Mouse (Mus musculus): ENCODE data around the gene Atp6v1g2. TPM values are rescaled to one million over a fixed set of nuclear protein-coding genes. Genes with fewer than 3 reads are reported as not detected.

The Atp6v1g2 gene
- polyA plus RNA-seq, 1 experiment from 2014 or later: 9.4 TPM

DNA sequence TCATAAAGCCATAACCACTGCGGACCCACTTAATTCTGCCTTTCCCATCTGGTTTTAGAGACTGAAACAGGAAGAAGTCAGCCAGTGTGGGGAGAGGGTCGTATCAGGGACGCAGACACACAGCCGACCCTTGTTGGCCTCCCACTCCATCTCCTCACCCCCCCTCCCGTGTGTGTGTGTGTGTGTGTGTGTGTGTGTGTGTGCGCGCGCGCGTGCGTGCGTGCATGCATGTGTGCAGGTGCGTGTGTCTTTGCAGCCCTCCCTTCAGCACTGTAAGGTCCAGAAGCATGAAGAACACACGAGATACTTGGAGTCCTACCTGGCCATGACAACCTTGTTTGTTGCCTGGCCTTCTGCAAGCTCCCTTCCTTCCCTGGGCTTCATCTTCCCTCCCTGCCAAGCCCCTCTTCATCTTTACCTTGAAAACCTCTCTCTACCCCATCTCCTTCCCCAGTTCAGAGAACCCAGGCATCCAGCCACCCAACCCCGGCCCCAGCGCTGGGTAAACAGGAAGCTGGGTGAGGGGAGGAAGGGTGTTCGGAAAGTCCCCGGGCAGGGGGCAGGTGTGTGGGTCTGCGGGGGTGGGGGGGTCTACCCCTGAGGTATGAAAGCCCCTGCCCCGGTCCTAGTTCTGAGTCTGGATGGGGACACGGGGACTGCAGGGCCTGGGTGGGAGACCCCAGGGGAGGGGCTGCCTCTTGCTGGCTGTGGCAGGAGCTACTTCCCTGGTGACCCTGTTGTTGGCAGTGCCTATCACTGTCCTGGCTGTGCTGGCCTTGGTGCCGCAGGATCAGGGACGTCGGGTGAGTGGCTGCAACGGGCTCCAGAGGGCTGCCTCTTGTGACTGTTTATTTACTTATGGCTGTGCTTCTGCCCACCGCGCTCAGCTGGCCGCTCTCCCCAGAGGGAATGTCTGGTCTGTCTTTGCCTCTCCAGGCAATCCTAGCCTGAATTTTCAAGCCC, 39.3 kb upstream of the Atp6v1g2 start, which contains the start of gene Ltb:
TSS of gene Ltb (plus strand) at position 559 of the 963 bp plus-strand sequence.
- Histone ChIP-seq H3K4me1 (replicated peaks) (peaks cover 18% of the 10 kb centered on the region), H3K9me3 (replicated peaks) (no peaks in the 10 kb centered on the region), H3K36me3 (no peaks in the 10 kb centered on the region), H3K4me3 (peak within 1 kb of the TSS; percentile 57; the same call in 1 of the 2 replicates), H3K9ac (no peak within 1 kb of the TSS), H3K27me3 (peaks cover 50% of the 10 kb centered on the region), H3K27ac (no peak within 1 kb of the TSS), H3K4me2 (peak within 1 kb of the TSS; percentile 92)
- 0 out of 2 replicates have a peak, but pooled peaks have one; percentile 15 for ATAC-seq (replicated peaks; ENCODE audit: insufficient number of reproducible peaks, insufficient read depth, low FRiP score, low read depth)
- 43% methylated on average over 28 of the region's 28 CpGs for WGBS

GRCm38 (mm10) chr17:35194844-35195630, 38.4 kb upstream of the Atp6v1g2 start:
- 29% methylated on average over 19 of the region's 19 CpGs for WGBS
- H3K27me3 ChIP-seq: peaks cover 57% of the 10 kb centered on the region
- 0 out of 2 replicates have a peak, but pooled peaks have one; percentile 20 for ATAC-seq (replicated peaks; ENCODE audit: insufficient number of reproducible peaks, insufficient read depth, low FRiP score, low read depth)
- H3K9me3 ChIP-seq (replicated peaks): no peaks in the 10 kb centered on the region
- H3K4me2 ChIP-seq: peak overlapping the region; percentile 92
- H3K4me3 ChIP-seq: peak overlapping the region; percentile 57
- H3K36me3 ChIP-seq: no peaks in the 10 kb centered on the region
- H3K4me1 ChIP-seq (replicated peaks): peaks cover 18% of the 10 kb centered on the region
- no peak overlapping the region for H3K27ac ChIP-seq
- peak overlapping the region; percentile 56 for H3K9ac ChIP-seq

GRCm38 (mm10) chr17:35195631-35196320, 37.7 kb upstream of the Atp6v1g2 start:
- Histone ChIP-seq H3K4me1 (replicated peaks) (peaks cover 18% of the 10 kb centered on the region), H3K27me3 (peaks cover 64% of the 10 kb centered on the region), H3K27ac (no peak overlapping the region), H3K36me3 (no peaks in the 10 kb centered on the region), H3K9ac (peak overlapping the region; percentile 56), H3K4me3 (peak overlapping the region; percentile 57), H3K9me3 (replicated peaks) (no peaks in the 10 kb centered on the region), H3K4me2 (peak overlapping the region; percentile 92)
- WGBS: 1% methylated on average over 66 of the region's 66 CpGs
- ATAC-seq (replicated peaks; ENCODE audit: insufficient number of reproducible peaks, insufficient read depth, low FRiP score, low read depth): peak; percentile 85

DNA sequence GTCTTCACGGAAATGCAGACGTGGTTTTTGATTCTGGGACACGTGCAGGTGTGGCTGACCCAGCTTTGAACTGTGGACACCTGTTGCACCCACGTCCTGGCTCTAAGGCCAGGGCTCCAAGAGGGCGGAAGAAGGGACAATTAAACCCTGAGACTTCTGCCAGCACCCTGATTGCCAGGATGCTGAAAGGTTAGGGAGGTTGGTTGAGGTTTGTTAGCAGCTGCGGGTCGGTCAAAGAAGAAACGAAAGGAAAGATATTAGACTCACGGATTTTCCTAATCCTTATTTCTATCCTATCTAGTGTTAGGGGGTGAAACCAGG, 37.2 kb upstream of the Atp6v1g2 start:
- Histone ChIP-seq H3K9ac (peak overlapping the region; percentile 56), H3K4me1 (replicated peaks) (peaks cover 18% of the 10 kb centered on the region), H3K36me3 (no peaks in the 10 kb centered on the region), H3K27ac (no peak overlapping the region), H3K9me3 (replicated peaks) (no peaks in the 10 kb centered on the region), H3K27me3 (peaks cover 68% of the 10 kb centered on the region), H3K4me2 (peak overlapping the region; percentile 92), H3K4me3 (peak overlapping the region; percentile 57)
- ATAC-seq (replicated peaks; ENCODE audit: insufficient number of reproducible peaks, insufficient read depth, low FRiP score, low read depth): no peak
- WGBS: 27% methylated on average over 9 of the region's 9 CpGs

GRCm38 (mm10) chr17:35197126-35197525, 36.3 kb upstream of the Atp6v1g2 start:
- Histone ChIP-seq H3K36me3 (no peaks in the 10 kb centered on the region), H3K4me2 (no peak overlapping the region), H3K4me1 (replicated peaks) (peaks cover 21% of the 10 kb centered on the region), H3K9me3 (replicated peaks) (no peaks in the 10 kb centered on the region), H3K27ac (no peak overlapping the region), H3K4me3 (no peak overlapping the region), H3K27me3 (peaks cover 77% of the 10 kb centered on the region), H3K9ac (no peak overlapping the region)
- WGBS: 28% methylated on average over 6 of the region's 6 CpGs
- no peak for ATAC-seq (replicated peaks; ENCODE audit: insufficient number of reproducible peaks, insufficient read depth, low FRiP score, low read depth)

DNA sequence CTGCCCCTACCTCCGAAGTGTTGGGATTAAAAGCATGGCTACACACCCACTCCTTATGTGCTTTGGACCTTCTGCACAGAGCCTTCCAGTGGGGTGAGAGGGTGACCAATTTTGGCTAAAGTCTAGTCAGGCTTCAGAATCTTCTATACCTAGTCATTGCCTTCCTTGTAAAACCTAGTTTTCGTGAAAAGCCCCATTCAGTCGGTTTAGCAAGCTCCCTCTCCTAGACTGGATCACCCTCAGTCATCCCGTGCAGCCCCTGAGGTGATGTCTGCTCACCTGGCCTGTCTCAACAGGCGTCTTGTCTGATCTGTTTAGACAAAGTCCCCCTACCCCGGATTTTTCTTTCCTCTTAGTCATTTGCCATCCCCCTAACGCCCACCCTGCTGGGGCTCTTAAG, 35.4 kb upstream of the Atp6v1g2 start:
- WGBS: 55% methylated on average over 7 of the region's 7 CpGs
- Histone ChIP-seq H3K4me3 (no peak overlapping the region), H3K27me3 (peaks cover 86% of the 10 kb centered on the region)

GRCm38 (mm10) chr17:35198946-35199345, 34.5 kb upstream of the Atp6v1g2 start:
- Histone ChIP-seq H3K4me3 (no peak overlapping the region), H3K36me3 (no peaks in the 10 kb centered on the region), H3K27ac (no peak overlapping the region), H3K4me1 (replicated peaks) (peaks cover 21% of the 10 kb centered on the region), H3K9ac (no peak overlapping the region), H3K9me3 (replicated peaks) (no peaks in the 10 kb centered on the region), H3K27me3 (peaks cover 89% of the 10 kb centered on the region), H3K4me2 (no peak overlapping the region)
- 42% methylated on average over 8 of the region's 8 CpGs for WGBS
- no peak for ATAC-seq (replicated peaks; ENCODE audit: insufficient number of reproducible peaks, insufficient read depth, low FRiP score, low read depth)

More for the DNA sequence above, 35.4 kb upstream of the Atp6v1g2 start:
- H3K36me3 ChIP-seq: no peaks in the 10 kb centered on the region
- no peak overlapping the region for H3K9ac ChIP-seq
- H3K4me1 ChIP-seq (replicated peaks): peaks cover 21% of the 10 kb centered on the region
- H3K9me3 ChIP-seq (replicated peaks): no peaks in the 10 kb centered on the region
- no peak for ATAC-seq (replicated peaks; ENCODE audit: insufficient number of reproducible peaks, insufficient read depth, low FRiP score, low read depth)
- no peak overlapping the region for H3K27ac ChIP-seq
- no peak overlapping the region for H3K4me2 ChIP-seq

DNA sequence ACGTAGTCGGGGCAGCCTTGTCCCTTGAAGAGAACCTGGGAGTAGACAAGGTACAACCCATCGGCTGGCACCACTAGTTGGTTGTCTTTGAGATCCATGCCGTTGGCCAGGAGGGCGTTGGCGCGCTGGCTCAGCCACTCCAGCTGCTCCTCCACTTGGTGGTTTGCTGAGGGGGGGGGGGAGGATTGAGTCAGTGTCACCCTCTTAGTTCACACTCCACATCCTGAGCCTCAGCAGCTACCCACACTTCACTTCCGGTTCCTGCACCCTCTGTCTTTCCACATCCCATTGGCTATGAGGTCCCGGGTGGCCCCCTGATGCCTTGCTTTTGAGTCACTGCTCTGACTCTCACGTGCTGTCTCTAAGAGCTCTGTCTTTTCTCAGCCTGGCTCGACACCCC, 33.1 kb upstream of the Atp6v1g2 start:
- Histone ChIP-seq H3K9me3 (replicated peaks) (no peaks in the 10 kb centered on the region), H3K9ac (no peak overlapping the region), H3K27ac (no peak overlapping the region), H3K27me3 (peaks cover 85% of the 10 kb centered on the region), H3K4me2 (0 out of 2 replicates have a peak overlapping the region, but pooled peaks have one; percentile 21), H3K36me3 (no peaks in the 10 kb centered on the region), H3K4me1 (replicated peaks) (peaks cover 18% of the 10 kb centered on the region), H3K4me3 (no peak overlapping the region)
- ATAC-seq (replicated peaks; ENCODE audit: insufficient number of reproducible peaks, insufficient read depth, low FRiP score, low read depth): no peak
- 68% methylated on average over 11 of the region's 11 CpGs for WGBS

- Histone ChIP-seq H3K4me1 (replicated peaks) (peaks cover 11% of the 10 kb centered on the region), H3K27ac (no peak overlapping the region), H3K36me3 (no peaks in the 10 kb centered on the region), H3K27me3 (peaks cover 79% of the 10 kb centered on the region), H3K4me3 (peak overlapping the region; percentile 18), H3K9ac (no peak overlapping the region), H3K4me2 (peak overlapping the region; percentile 21; the same call in 1 of the 2 replicates), H3K9me3 (replicated peaks) (no peaks in the 10 kb centered on the region)
- no peak for ATAC-seq (replicated peaks; ENCODE audit: insufficient number of reproducible peaks, insufficient read depth, low FRiP score, low read depth)
- WGBS: 48% methylated on average over 11 of the region's 11 CpGs
Measured at GRCm38 (mm10) chr17:35201128-35201527, 32.3 kb upstream of the Atp6v1g2 start.

GRCm38 (mm10) chr17:35201787-35202186, 31.7 kb upstream of the Atp6v1g2 start, which contains the start of gene Tnf:
Gene Tnf, minus strand, starts transcription at chr17:35202007.
- Histone ChIP-seq H3K4me2 (peak within 1 kb of the TSS; percentile 21; the same call in 1 of the 2 replicates), H3K36me3 (no peaks in the 10 kb centered on the region), H3K4me3 (peak within 1 kb of the TSS; percentile 18), H3K27me3 (peaks cover 78% of the 10 kb centered on the region), H3K4me1 (replicated peaks) (peaks cover 6% of the 10 kb centered on the region; the same call in 1 of the 2 replicates), H3K9me3 (replicated peaks) (no peaks in the 10 kb centered on the region), H3K27ac (no peak within 1 kb of the TSS), H3K9ac (0 out of 2 replicates have a peak within 1 kb of the TSS, but pooled peaks have one; percentile 28)
- no peak for ATAC-seq (replicated peaks; ENCODE audit: insufficient number of reproducible peaks, insufficient read depth, low FRiP score, low read depth)
- 27% methylated on average over 13 of the region's 13 CpGs for WGBS
